Mouse (Mus musculus) A20 (cell line): ENCODE results near the gene Arnt2.

Experiments used
- DNase-seq: peaks from one replicate; pipeline ENCODE4 v3.0.0-alpha.2; 2011; ENCODE audit warnings: low read depth, low spot score

Gene Arnt2

DNA sequence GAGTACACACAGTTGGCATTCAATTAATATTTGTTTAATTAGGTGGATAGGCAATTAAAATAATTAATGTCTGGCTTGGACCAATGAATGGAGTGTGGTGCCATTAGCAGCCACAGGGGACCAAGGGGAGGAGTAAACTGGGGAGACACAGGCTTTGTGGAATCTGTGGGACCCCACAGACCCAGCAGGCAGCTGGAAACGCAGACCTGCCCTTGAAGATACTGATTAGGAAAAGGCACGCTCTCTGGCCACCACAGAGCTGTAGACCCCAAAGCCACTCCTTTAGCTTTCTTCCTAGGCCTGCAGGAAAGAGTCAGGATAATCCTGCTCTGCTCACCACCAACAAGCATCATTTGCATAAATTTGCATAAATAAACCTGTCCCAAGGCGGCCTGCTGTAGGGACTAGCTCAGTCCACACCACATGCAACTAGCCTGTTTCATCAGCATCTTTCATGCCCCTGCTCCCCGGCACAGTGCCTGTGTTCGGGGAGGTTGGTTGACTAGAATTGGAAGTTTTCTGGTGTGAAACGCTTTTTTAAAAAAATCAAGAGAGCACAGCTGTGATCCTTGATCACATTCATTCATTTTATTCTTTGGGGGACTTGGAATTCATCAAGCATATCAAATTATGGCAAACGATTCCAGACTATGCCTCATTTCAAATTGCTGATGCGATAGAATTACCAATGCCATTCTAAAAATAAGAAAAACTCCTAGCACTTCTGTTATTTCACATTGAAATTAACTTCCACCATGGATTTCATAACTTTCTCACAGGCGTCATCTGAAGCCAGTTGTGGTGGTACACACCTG lies 8.1 kb downstream of the Arnt2 start:
- DNase-seq = no peak

DNA sequence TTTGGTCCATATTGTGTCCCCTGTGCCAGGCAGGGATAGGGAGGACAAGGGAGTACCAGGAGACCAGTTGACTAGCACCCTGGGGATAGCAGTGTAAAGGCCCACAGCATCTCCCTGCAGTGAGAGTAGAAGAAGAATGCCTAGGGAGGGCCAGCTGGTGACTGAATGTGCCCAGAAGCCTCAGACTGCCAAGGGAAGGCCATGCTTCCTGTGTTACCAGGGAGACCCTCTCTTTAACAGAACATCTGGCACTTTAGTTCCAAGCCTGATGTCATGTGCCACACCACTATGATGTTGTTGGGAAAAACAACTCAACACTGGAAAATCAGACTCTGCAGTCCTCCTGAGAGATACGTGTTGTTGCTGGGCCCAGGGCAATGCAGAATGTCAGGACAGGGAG lies 12.7 kb downstream of the Arnt2 start:
- no peak for DNase-seq

DNA sequence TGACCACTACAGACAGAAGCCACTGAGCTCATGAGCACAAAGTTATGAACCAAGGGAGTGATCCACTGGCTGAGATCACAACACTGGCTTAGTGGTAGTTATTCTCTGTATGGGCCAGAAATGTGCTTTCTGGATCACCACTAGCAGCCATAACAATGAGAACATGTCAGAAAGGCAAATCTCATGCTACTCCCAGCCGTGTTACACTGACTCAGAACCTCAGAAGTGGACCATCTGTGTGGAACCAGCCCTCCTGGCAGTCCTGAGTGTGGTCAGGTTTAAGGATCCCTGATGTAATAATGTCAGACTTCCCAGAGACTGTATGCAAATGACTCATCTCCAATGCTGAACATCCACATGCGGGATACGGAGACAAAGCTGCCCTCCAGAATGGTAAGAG lies 13.4 kb downstream of the Arnt2 start:
- no peak for DNase-seq

DNA sequence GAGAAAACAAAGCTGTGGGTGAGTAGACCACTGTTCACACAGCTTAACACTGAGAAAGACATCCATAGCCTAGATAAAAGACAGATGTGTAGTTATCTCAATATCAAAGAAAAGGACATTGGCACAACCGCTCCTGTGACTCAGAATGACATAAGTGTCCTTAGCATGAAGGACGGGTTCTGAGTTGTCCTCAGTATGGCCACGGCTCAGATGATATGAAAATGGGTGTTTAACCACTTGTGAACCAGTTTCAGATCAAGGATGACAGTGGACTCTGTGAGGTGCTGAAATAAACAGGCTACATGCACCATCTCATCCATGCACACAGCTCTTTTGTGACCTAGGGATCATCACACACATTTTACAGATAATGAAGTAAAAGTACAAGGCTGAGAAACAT lies 22.1 kb downstream of the Arnt2 start:
- no peak for DNase-seq

DNA sequence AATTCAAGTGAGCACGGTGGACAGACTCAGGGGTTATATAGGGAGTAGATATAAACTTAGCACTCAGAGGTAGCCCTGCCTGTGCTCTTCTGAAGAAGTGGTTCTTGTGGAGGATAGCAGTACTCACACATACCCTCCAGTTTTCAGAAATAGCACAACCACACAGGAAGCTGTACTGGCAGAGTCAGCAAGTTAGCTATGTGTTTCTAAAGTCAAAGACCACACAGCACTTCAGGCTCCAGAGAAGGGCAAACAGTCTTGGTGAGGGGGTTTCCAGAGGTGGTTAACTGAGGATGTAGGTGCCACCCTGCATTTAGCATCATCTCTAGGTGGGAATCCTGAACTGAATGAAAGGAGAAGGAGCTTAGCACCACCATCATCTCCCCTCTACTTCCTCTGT lies 23.5 kb downstream of the Arnt2 start:
- no peak for DNase-seq

DNA sequence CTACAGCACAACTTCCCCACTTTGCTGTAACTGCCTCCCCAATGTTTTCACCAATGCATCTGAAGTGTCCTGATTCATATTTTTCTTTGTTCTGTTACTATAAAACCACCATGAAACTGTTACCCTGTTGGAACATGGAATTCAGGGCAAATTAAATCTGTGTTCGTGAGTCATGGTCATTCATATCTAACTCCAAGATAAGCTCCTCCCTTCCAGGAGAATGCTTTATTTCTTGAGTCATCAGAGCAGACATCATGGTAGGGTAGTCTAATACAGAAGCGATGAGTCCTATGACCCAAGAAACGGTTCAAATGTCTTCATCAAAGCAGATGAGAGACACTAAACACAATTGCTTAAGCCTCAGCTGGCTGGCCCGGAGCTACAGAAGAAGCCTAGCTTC lies 25.2 kb downstream of the Arnt2 start:
- DNase-seq = no peak

DNA sequence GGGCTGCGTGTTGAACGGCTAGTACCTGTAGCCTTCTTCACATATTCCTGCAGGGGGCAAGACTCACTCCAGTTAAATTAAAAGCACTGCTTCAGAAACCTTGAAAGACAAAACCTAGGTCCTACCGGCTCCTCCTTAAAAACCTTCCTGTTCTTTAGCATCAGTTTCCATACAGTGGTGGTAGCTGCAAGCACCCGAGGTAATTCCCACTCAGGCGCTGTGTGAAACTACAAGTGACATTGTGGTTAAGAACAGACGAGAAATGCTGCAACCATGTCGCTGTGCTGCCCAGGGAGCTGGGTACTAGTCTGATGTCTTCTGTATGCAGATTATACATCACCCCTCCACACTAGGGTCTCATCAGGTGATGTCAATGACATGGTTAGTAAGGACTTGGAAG lies 25.9 kb downstream of the Arnt2 start:
- DNase-seq = no peak

DNA sequence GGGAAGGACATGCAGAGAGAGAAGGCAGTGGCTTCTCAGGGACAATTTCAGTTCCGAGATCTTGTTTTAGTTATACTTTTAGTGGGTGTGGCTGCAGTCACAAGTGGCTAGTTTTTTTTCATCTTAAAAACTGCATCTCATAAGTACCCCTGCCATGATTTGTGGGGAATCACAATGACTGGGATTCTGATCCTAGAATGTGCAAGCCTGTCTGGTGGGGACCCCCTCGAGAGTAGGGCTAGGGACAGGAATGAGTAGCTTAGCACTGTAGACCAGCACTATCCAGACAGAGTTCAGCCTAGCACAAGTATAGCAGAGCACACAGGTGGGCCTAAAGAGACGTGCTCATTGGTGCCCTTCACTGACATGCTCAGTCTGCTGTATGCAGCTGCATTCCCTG lies 27.6 kb downstream of the Arnt2 start:
- no peak for DNase-seq

DNA sequence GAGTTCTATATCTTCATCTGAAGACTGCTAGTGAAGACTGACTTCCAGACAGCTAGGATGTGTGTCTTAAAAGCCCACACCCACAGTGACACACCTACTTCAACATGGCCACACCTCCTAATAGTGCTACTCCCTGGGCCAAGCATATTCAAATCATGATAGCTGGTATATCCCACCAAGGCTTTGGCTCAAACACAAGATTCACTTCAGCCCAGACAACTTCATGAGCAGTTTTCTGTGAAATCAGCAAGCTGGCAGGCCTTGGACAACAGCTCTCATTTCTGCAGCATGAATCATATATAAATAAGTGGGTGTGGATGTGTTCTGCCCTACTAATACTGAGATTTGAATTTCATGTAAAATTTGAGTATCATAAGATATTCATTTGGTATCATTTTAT lies 29.2 kb downstream of the Arnt2 start:
- DNase-seq = no peak

DNA sequence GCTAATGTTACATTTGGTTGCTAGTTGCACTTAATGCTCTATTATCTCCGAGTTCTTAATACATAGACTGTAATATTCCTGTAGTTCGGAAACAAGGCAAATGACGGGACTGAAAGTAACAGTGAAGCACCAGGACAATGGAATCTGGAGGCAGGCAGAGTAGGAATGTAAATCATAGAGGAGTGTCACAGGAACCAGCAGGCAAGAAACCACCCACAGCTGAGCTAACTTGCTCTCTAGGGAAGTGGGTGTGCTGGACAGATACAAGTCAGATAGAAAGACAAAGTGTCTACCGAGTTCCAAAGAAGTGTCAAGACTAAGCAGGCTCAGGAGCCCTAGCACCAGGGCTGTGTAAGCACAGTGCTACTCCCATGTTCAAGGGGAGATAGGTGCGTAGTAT lies 32.6 kb downstream of the Arnt2 start:
- DNase-seq = no peak

DNA sequence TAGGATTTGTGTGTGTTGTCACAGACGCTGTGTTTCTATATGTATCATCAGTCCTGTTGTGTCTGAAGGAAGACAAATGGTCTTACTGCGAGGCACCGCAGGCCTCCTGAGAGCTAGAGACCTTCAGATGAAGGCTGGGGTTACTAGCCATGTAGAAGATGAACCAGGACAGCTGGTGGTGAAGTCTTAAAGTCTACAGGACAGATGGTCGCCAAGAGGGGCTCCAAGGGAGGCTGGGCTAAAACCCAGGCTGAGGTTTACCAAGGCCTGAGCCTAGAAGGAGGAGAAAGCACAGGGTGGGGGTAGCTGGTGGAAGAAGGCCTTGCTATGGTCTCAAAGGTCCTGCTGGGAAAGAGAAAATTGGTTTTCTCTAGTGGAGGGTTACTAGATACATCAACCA lies 36.3 kb downstream of the Arnt2 start:
- DNase-seq = no peak

DNA sequence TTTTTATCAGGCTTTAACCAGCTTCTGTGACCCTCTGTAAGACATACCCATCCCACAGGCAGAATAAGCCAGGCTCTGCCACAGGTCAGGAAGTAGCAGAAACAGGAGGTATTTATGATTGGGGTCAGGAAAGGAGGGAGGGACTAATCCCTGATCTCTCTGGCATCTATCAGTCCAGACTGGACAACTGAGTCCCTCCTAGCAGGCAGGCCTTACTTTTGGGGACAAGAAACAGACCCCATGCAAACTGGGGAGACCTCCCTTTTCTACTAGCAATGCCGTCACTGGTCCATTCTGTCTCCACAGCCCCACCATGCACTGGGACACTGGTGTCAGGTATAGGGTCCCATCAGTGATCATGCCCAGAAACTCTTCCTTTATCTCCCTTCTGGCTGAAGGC lies 37.1 kb downstream of the Arnt2 start:
- no peak for DNase-seq

DNA sequence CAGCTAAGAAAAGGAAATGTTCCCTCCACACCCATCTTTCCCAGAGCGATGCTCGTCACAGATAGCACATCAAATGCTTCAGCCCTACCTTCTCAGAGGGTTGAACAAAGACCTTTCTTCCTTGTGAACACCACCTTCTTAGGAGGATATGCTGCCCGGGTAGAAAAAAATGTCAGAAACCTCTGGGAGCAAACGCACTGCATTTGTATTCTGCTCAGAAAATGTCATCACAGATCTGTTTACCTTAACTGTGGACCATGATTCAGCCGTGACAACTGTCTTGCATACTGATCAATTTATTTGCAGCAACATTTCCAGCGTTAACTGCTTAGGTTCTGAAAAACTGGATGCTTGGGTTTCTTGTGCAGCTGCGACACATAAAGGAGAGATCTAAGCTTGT lies 37.7 kb downstream of the Arnt2 start:
- DNase-seq = no peak

DNA sequence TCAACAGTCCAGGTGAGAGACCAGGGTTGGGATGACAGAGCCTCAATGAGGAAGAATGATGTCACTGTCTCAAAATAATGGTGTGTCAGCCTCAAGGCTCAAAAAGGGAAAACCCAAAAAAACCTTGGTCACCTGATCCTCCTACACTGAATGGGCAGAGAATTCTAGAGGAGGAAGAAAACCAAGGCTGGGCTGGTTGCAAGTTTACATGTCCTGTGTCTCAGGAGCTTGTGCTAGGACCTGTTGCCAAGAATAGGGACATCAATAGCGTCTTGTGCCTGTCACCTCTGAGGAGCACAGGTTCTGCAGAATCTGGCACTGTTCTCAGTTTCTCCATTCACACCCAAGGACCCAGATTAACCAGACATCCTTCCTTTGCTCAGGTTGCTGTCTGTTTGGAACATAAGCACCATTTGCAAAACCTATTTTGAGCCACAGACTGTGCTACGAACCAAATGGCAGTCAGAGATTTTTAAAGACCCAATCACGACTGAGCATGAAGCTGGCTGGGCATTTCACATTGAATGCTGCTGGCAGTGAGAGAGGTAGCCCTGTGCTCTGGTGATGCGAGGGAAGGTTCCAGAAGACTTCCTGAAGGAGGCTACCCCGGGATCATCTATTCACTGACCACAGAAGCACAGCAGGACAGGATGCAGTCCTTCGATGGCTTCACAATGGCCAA lies 38.9 kb downstream of the Arnt2 start:
- no peak for DNase-seq

DNA sequence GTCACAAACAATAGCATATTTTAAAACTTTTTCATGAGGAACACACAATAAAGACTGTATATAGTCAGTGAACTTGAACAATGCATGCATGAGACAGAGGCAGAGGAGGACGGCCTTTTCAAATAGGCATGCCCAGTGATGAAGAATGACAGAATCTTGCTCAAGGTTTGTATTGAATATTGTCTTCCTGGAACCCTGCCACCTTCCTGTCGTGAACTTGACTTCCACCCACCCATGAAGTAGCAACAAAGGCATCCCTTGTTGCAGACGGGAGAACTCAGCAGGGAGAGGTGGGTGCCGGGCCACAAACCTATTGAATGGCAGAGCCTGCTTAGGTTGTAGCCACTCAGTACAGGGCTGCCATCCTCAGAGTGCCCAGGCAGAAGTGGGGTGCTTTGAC lies 43.7 kb downstream of the Arnt2 start:
- no peak for DNase-seq

DNA sequence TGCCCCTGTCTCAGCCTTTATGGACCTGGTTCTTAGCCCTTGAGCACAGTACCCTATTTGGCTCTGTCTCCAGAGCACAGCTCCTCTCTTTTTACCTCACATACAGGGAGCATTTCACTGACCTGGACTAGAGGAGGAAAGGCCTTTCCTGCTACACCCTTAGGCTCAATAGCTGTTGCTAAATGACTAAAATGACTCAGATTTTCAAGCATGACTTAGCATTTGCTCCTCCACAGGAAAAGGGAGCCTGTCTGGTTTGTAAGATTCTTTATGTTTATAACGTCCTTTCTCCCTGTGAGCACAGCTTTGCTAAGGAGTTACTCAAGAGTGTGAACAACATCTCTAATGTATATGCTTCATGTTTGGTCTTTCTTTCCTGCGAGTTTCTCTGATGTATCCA lies 47.3 kb downstream of the Arnt2 start:
- DNase-seq = no peak

DNA sequence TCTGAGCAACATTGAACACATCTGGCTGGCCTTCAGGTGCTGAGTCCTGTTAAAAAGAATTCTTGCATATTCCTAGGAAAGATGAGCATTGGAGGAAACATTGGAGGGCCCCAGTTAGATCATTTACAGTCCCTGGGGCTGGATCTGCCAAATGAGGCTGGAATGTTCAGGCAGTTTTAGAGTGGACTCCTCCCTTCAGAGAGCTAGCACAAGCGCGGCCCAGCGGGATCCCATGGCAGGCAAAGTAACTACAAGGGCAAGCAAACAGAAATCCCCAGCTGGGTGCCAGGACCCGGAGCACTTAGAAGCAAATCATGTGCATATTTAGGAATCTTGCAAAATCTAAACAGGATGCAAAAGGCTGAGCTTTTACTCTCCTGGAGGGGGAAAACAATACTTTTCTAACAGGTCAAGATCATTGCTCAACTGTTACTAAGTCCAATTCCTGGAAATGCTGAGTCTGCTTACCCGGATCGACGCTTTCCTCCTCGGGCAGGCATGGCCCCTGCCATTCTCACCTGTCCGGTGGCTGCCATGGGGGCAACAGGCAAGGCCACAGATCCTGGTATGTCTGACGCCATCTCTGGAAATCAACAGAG lies 48.8 kb downstream of the Arnt2 start:
- DNase-seq = no peak

DNA sequence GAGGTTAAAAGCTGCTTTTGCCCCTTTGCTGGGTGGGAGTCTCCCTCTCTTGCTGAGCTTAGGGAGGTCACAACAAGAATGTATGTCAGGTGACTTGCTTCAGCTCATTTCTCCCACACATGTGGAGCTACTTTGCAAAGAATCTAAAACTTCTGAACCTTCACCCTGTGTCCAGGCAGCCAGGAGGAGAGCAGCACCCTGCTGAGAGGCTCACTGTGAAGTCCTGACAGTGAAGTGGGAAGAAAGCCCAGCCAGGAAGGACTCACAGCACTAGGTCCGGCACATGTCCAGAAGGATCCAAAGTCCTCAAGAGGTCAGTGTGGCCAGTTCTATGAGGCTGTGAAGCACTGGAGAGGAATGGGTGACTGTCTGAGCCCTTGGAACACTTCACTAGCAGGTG lies 51.5 kb downstream of the Arnt2 start:
- DNase-seq = no peak

DNA sequence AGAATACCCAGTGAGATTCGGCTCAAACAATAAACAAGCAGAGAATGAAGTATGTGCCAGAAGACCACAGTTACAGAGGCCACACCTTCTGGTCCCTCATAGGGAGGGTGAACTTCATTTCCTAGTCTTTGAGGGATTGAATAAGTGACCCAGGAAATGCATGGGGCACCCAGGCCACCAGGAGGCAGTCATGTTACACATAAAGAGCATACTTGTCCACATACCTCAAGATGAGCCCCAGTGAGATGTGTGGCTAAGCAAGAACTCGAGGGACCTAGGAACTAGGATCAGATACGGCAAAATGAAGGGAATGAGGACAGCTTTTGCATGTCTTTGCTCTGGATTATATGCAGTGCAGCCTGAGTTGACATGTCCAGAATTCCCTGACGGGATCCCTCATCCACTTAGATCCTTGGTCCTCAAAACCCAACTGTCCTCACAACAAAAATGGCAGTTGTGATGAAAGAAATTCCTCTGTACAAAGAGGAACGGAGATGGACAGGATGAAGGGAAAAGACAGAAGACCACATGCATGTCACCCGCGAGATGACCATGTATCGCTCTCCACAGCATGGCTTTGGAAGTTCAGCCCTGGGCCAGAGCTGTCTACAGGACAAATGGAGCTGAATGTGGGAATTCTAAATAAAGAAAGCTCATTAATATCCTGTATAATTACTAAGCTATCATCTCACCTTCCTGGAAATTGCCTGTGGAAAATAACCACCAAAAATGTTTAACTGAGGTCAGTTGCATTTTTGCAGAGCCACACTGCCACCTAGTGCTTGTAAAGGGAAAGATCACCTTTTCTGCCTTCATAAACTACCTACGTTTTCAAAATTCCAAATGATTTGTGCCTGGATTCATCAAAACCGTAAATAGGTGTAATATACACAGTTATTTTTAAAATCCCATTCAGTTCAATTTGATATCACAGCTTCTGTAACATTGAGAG lies 54.1 kb downstream of the Arnt2 start:
- peak; percentile 56 for DNase-seq

DNA sequence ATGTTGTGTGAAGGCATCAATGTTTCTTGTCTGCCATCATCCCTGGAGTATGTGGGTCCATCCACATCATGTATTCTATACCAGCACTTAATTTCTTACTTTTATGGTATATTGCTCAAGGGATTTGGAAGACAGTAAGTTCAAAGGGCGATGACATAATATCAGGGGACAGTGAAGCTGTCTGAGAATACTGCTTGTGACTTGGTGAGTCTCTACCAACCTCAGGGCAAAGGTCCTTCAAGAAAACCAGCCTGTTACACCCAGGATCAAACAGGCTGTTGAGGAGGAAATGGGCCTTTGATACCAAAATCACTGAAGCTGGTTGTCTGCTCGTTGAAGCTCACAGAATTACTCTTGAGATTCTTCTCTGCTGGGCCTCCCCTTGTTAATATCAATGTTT lies 55.1 kb downstream of the Arnt2 start:
- no peak for DNase-seq

DNA sequence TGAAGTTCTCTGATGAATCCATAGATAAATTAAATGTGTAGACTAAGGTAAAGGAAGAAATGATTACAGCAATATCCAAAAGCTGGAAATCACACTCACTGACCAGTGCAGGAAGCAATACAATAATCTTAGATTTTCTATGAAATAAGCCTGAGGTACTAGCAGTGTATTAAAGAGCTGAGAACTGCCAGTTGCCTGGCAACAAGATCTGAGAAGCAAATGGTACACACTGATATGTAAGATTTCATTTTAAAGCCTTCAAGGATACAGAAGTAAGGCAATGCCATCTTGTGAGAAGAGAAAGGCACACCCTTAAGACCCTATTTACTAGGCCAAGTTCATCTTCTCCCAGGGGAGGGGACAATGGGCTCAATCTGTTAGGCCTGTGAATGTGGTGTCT lies 59.4 kb downstream of the Arnt2 start:
- DNase-seq = no peak

DNA sequence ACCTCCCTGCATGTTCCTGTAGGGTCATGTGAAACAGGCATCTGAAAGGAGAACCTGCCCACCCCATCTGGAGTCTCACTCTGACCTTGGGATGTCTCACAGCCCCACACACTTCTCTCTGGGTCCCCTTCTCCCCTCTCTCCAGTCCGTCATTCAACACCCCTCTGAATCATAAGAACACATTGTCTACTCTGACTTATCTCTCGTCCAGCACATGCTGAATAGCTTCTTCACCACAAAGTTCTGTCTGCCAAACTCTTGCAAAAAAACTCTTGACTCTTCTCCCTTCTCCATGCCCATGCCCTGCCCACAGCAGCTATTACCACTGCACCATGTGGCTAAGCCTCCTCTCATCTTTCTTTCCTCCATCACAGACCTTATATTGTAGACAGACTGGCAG lies 60.0 kb downstream of the Arnt2 start:
- DNase-seq = no peak
